Mouse (Mus musculus) G1E (cell line): ENCODE results near the gene Dlgap1. TPM values are rescaled to one million over a fixed set of nuclear protein-coding genes. Genes with fewer than 3 reads are reported as not detected.

Source experiments
- ATAC-seq: 2 replicates; pipeline ENCODE4 v1.8.0; 2016; ENCODE audit warnings: mild to moderate bottlenecking; ENCODE audit not compliant: insufficient number of reproducible peaks, poor library complexity, low FRiP score, severe bottlenecking; ENCODE audit errors: extremely low read depth
- DNase-seq: peaks from one replicate; pipeline ENCODE4 v3.0.0; 2012; ENCODE audit warnings: low spot score
- H3K27me3 ChIP-seq: 2 replicates; pipeline ENCODE4 v1.6.1; 2012; ENCODE audit warnings: mild to moderate bottlenecking, low read length, inconsistent platforms; ENCODE audit not compliant: insufficient read depth
- H3K36me3 ChIP-seq: replicated peaks from 2 replicates; pipeline ENCODE3; 2012; ENCODE audit warnings: mild to moderate bottlenecking, inconsistent platforms
- H3K4me1 ChIP-seq: 2 replicates; pipeline ENCODE4 v1.6.1; 2012; ENCODE audit warnings: low read depth, low read length, inconsistent platforms, mixed read lengths; ENCODE audit not compliant: insufficient read depth
- H3K4me3 ChIP-seq: 2 replicates; pipeline ENCODE4 v1.5.1; 2012; ENCODE audit warnings: low read depth, mild to moderate bottlenecking, inconsistent platforms, low read length, moderate library complexity, mixed read lengths
- H3K9me3 ChIP-seq: replicated peaks from 2 replicates; pipeline ENCODE4 v1.6.1; 2012; ENCODE audit warnings: inconsistent platforms
- CTCF ChIP-seq: IDR thresholded peaks from 2 replicates; pipeline ENCODE4 v1.5.1; 2012; ENCODE audit warnings: low read depth, low read length, inconsistent platforms, mixed read lengths
- GATA1 ChIP-seq: IDR thresholded peaks from 2 replicates; pipeline ENCODE4 v1.6.1; 2012; ENCODE audit warnings: borderline replicate concordance, low read length, inconsistent platforms, mixed read lengths
- GATA2 ChIP-seq: IDR thresholded peaks from 2 replicates; pipeline ENCODE4 v1.6.1; 2012; ENCODE audit warnings: low read depth, low read length, inconsistent platforms, borderline replicate concordance
- POLR2AphosphoS5 ChIP-seq: IDR thresholded peaks from 2 replicates; pipeline ENCODE4 v1.6.1; 2012; ENCODE audit warnings: low read depth, low read length, inconsistent platforms; ENCODE audit not compliant: insufficient replicate concordance
- TAL1 ChIP-seq: conservative IDR thresholded peaks from 2 replicates; pipeline ENCODE4 v1.6.1; 2012; ENCODE audit warnings: low read depth, low read length, inconsistent platforms, mixed read lengths
- polyA plus RNA-seq: library from polyadenylated mRNA; stranded (reverse); fragments of >175 nt; gene quantifications from 2 replicates; pipeline ENCODE4 v1.2.3, GENCODE M21; 2012
- total RNA-seq, 2 experiments: library from RNA; stranded (forward) in 1 of 2; stranded (reverse) in 1 of 2; fragments of 200-1000 nt in 1 of 2; fragments of >200 nt in 1 of 2; fragmentation: Nextera tagmentation in 1 of 2; gene quantifications; 2 replicates each; pipeline ENCODE4 v1.2.3; 2014 to 2017

Dlgap1 gene
- total and polyA plus RNA-seq, 3 experiments, result 0.22 TPM; not detected in 2

DNA sequence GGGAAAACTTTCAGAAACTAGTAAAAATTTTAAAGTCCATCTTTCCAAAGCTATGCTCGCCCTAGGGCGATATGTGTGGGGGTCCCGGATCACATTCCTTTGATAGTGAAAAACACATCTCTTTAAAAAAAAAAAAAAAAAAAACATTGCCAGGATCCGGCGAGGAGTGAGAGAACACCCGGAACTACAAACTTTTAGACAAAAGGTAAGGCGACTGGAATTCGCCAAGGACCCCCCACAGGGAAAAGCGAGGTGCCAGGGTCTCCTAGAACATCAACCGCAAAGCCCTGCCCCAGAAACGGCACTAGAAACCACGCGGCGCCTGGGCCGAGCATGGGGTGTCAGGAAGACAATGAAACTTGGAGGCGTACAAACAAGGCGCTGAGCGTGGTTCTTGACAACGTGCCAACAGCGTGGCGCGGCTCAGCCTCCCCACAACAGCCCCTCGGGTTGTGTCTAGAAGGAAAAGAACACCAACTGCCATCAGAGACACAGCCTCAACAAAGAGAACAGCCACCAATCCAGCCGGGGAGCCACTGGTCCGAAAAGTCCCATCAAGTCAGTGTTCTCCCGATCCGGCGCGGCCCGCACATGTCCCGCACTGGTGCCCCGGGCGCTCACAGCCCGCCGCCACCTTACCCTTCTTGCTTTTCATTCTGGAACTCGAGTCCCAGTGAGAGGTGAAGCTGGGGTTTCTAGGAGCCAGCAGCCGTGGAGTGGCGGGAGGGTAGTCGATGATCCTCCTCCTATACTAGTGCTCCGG lies 881.5 kb downstream of the Dlgap1 start:
- ATAC-seq, result no peak
- Histone ChIP-seq H3K4me1 (peaks cover 6% of the 10 kb centered on the region), H3K36me3 (peaks cover 9% of the 10 kb centered on the region), H3K9me3 (peaks cover 24% of the 10 kb centered on the region), H3K4me3 (peak overlapping the region; percentile 75), H3K27me3 (no peaks in the 10 kb centered on the region)
- DNase-seq, result no peak
- TF ChIP-seq POLR2AphosphoS5 (no peak), CTCF (no peak), GATA1 (no peak), TAL1 (no peak), GATA2 (no peak)

DNA sequence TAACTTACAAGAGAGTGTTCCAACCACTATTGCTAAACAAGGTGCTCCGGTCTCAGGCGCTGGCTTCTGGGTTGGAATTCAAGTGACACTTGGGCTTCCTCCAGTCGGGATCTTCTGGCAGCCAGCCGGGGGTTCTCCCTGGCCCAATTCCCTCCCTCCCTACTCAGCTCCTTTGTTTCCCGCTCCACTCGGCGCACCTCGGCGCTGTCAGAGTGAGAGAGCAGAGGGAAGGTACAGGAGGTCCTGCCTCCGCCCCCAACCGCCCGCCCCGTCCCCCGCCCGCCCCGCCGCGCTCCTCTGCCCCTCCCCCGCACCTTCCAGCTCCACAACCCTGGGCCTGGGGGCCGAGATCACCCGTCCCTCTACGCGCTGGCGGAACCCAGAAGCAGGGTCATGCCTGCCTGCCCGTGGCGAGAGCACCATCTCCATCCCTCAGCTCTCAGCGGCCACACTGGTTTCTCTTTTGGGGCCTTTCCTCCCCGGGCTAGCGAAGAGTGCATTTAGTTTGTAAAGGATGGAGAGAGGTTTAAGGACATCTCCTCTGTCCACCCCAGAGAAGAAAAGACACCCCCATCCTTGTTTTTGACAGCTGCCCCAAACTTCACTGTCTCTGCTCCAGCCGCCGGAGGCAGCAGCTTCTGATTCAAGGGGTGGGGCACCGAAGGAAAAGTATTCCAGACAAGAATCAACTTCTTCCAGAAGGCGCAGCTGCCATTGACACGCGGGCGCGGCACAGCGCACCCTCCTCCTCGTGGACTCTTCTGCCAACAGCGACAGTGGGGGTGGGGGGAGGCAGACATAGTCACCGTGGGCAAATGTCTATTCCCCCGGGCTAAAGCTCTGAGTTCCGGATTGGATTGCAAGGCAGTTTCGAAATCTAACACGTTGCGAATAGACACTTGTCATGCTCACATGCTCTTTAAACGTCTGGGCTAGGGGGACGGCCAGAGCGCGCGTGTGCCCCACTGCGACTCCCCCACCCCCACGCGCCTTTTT lies 882.4 kb downstream of the Dlgap1 start:
- Histone ChIP-seq H3K9me3 (peaks cover 24% of the 10 kb centered on the region), H3K4me1 (peaks cover 3% of the 10 kb centered on the region; the same call in 1 of the 2 replicates), H3K27me3 (no peaks in the 10 kb centered on the region), H3K4me3 (peak overlapping the region; percentile 75), H3K36me3 (peaks cover 2% of the 10 kb centered on the region)
- DNase-seq (peak; percentile 53), ATAC-seq (peak; percentile 23)
- no peak for TF ChIP-seq GATA2
- TF ChIP-seq GATA1, result no peak
- no peak for TF ChIP-seq CTCF
- no peak for TF ChIP-seq POLR2AphosphoS5
- TF ChIP-seq TAL1, result no peak

DNA sequence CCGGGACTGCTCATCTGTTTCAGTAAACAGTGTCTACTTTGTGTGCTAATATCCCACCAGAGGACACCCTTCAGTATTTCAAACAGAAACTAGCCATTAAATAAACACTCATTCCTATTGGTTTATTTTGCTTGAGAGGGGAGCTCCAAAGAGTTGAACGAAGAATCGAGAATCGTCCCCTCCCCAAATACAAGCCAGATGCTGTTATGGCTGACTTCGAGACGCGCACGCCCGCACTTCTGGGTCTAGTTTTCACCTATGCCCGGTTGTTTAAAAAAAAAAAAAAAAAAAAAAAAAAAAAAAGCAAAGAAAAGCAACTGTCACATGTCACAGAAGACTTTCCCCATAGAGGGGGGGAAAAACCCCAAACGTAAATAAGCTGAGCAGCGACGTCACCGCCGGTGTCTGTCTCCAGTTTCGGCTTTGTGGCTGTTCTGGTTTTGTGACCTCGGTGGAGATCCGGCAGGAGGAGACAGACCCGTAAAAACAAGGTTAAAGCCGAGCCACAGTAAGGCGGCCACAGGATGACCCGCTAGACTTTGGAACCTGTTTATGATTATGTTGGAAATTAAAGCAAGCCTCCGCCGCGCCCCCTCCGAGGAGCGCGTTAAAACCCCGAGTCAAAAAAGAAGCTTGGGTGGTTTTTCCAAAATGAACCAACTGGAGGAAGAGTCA lies 883.3 kb downstream of the Dlgap1 start:
- H3K4me3 ChIP-seq, result peak overlapping the region; percentile 75
- DNase-seq (no peak), ATAC-seq (peak; percentile 6; the same call in 1 of the 2 replicates)
- H3K9me3 ChIP-seq, result peaks cover 24% of the 10 kb centered on the region
- no peak for TF ChIP-seq GATA2
- no peak for TF ChIP-seq POLR2AphosphoS5
- TF ChIP-seq GATA1, result no peak
- no peak for TF ChIP-seq TAL1
- no peak for TF ChIP-seq CTCF
- no peaks in the 10 kb centered on the region for H3K36me3 ChIP-seq
- H3K27me3 ChIP-seq, result no peaks in the 10 kb centered on the region
- peaks cover 3% of the 10 kb centered on the region; the same call in 1 of the 2 replicates for H3K4me1 ChIP-seq

DNA sequence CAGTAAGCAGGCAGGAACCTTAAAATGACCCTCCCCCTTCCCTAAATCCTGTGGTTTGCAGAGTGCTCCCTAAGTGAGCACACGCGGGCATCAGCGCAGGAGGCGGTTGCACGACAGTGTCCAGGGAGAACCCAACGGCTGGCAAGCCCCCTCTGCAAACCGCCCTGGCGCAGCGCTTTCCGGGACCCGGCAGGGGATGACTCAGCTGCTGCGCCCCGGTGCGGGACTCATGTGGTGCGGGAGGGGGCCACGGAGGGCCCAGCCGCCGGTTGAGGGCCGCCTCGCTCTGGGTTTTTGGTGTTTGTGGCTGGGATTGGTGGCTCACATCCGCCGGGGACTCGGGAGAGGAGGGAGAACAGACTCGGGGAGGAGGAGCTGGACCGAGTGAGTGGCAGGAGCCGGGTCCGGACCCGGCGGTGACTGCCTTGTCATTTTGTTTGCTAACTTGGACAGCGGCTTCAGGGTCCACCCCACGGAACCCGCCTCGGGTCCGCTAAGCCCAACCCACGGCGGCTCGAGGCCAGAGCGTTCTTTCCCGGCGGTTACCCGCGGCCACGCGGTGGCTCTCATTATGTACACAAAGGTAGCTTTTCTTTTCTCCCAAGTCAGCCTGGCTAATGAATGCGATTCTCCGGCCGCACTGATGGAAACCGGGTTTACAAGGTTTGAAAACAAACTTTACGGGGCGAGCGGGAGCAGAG lies 884.0 kb downstream of the Dlgap1 start:
- DNase-seq, result peak; percentile 54
- peak; percentile 15; the same call in 1 of the 2 replicates for ATAC-seq
- no peaks in the 10 kb centered on the region for H3K36me3 ChIP-seq
- no peaks in the 10 kb centered on the region for H3K27me3 ChIP-seq
- H3K9me3 ChIP-seq, result peaks cover 24% of the 10 kb centered on the region
- no peak for TF ChIP-seq GATA1
- TF ChIP-seq GATA2, result no peak
- no peak for TF ChIP-seq CTCF
- TF ChIP-seq POLR2AphosphoS5, result no peak
- no peak for TF ChIP-seq TAL1
- H3K4me1 ChIP-seq, result peaks cover 3% of the 10 kb centered on the region; the same call in 1 of the 2 replicates
- H3K4me3 ChIP-seq, result peak overlapping the region; percentile 75

DNA sequence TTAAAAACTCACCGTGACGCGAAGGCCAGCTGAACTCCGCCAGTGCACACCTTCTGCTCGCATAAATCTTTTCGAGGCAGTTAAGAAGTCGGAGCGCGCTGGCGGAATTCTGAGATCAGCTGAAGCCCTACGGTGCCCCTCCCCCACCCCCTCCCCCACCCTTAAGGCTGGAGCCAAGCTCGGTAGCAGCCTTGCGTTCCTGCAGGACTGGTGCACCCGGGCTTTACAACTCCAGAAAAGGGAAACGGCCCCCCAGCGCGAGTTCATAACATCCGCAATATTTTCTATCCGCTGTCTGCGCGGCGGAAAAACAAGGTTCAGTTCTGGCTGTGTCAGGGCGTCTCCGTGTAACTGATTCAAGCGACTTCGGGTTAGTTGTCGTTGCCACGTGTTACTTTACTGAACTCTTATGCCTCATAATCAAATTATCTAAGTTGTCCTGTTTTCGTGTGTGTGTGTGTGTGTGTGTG lies 884.6 kb downstream of the Dlgap1 start, which contains the start of gene Tgif1:
Gene Tgif1, minus strand, starts transcription at position 111 of the 470 bp plus-strand sequence.
- no peaks in the 10 kb centered on the region for H3K27me3 ChIP-seq
- TF ChIP-seq GATA2 (no peak), POLR2AphosphoS5 (no peak), GATA1 (no peak), TAL1 (no peak), CTCF (no peak)
- peak within 1 kb of the TSS; percentile 75 for H3K4me3 ChIP-seq
- peaks cover 24% of the 10 kb centered on the region for H3K9me3 ChIP-seq
- no peak for ATAC-seq
- peaks cover 3% of the 10 kb centered on the region; the same call in 1 of the 2 replicates for H3K4me1 ChIP-seq
- no peaks in the 10 kb centered on the region for H3K36me3 ChIP-seq
- DNase-seq, result no peak
